Mouse (Mus musculus): Measurements from ENCODE around the gene Ncf2. TPM values are rescaled to one million over a fixed set of nuclear protein-coding genes. Genes with fewer than 3 reads are reported as not detected.
"Not testable (repeated sequence)": the region's sequence is repeated elsewhere in the genome, so short reads cannot be mapped to it uniquely, and the experiment has no call there.

The Ncf2 gene
- 6.3 and 6.6 TPM in 2 replicates for polyA plus RNA-seq (2015; fragmentation: Nextera tagmentation; extraction: Ambion mirVana)

GRCm38 (mm10) chr1:152799897-152800296, at the start of gene Ncf2:
Gene Ncf2, plus strand, starts transcription at chr1:152800194.
- Histone ChIP-seq H3K9ac (no peak within 1 kb of the TSS), H3K27me3 (no peaks in the 10 kb centered on the region), H3K9me3 (no peaks in the 10 kb centered on the region), H3K4me3 (no peak within 1 kb of the TSS), H3K27ac (no peak within 1 kb of the TSS), H3K4me2 (no peak within 1 kb of the TSS), H3K4me1 (peaks cover 3% of the 10 kb centered on the region), H3K36me3 (no peaks in the 10 kb centered on the region)
- ATAC-seq (ENCODE audit: insufficient number of reproducible peaks, low FRiP score, low TSS enrichment, low read depth), result 0 out of 2 replicates have a peak, but pooled peaks have one; percentile 61
- WGBS, result 8% methylated on average over 2 of the region's 2 CpGs

- H3K4me1 ChIP-seq, result no peaks in the 10 kb centered on the region
- 68% methylated on average over 13 of the region's 13 CpGs for WGBS
- no peaks in the 10 kb centered on the region for H3K36me3 ChIP-seq
- H3K9ac ChIP-seq, result no peak within 1 kb of the TSS
- H3K4me2 ChIP-seq, result no peak within 1 kb of the TSS
- H3K27me3 ChIP-seq, result no peaks in the 10 kb centered on the region
- no peak for ATAC-seq (ENCODE audit: insufficient number of reproducible peaks, low FRiP score, low TSS enrichment, low read depth)
- no peak within 1 kb of the TSS for H3K27ac ChIP-seq
- H3K4me3 ChIP-seq, result no peak within 1 kb of the TSS
- H3K9me3 ChIP-seq, result no peaks in the 10 kb centered on the region
Observed at GRCm38 (mm10) chr1:152750312-152750965, 49.6 kb upstream of the Ncf2 start, which contains the start of gene Apobec4. Gene Apobec4, plus strand, starts transcription at chr1:152750551.

GRCm38 (mm10) chr1:152761791-152762190, 38.2 kb upstream of the Ncf2 start:
- no peaks in the 10 kb centered on the region for H3K36me3 ChIP-seq
- no peak overlapping the region for H3K4me3 ChIP-seq
- ATAC-seq (ENCODE audit: insufficient number of reproducible peaks, low FRiP score, low TSS enrichment, low read depth), result no peak

GRCm38 (mm10) chr1:152766032-152766772, 33.8 kb upstream of the Ncf2 start, which contains the start of the genes Rgl1 and Arpc5:
Gene Rgl1, minus strand, starts transcription at chr1:152766351.
Gene Arpc5, plus strand, starts transcription at chr1:152766542.
- Histone ChIP-seq H3K27me3 (no peaks in the 10 kb centered on the region; the same call in 1 of the 2 replicates), H3K27ac (peak within 1 kb of the TSS; percentile 87), H3K4me1 (peaks cover 13% of the 10 kb centered on the region), H3K9ac (peak within 1 kb of the TSS; percentile 93), H3K4me2 (peak within 1 kb of the TSS; percentile 97), H3K36me3 (peaks cover 13% of the 10 kb centered on the region), H3K4me3 (peak within 1 kb of the TSS; percentile 99), H3K9me3 (no peaks in the 10 kb centered on the region)
- peak; percentile 97 for ATAC-seq (ENCODE audit: insufficient number of reproducible peaks, low FRiP score, low TSS enrichment, low read depth)
- WGBS, result under 1% methylated on average over 86 of the region's 86 CpGs

More at GRCm38 (mm10) chr1:152761791-152762190, 38.2 kb upstream of the Ncf2 start:
- H3K9me3 ChIP-seq, result no peaks in the 10 kb centered on the region
- H3K27ac ChIP-seq, result no peak overlapping the region
- H3K9ac ChIP-seq, result no peak overlapping the region
- peaks cover 6% of the 10 kb centered on the region; the same call in 1 of the 2 replicates for H3K4me1 ChIP-seq
- H3K4me2 ChIP-seq, result no peak overlapping the region
- no peaks in the 10 kb centered on the region; the same call in 1 of the 2 replicates for H3K27me3 ChIP-seq
- WGBS, result 54% methylated on average over 2 of the region's 2 CpGs

GRCm38 (mm10) chr1:152766804-152767748, 32.9 kb upstream of the Ncf2 start:
- Histone ChIP-seq H3K4me2 (peak overlapping the region; percentile 97), H3K27me3 (no peaks in the 10 kb centered on the region; the same call in 1 of the 2 replicates)

GRCm38 (mm10) chr1:152767749-152768488, 32.1 kb upstream of the Ncf2 start:
- Histone ChIP-seq H3K27me3 (no peaks in the 10 kb centered on the region; the same call in 1 of the 2 replicates), H3K9me3 (no peaks in the 10 kb centered on the region), H3K36me3 (peaks cover 30% of the 10 kb centered on the region), H3K4me3 (peak overlapping the region; percentile 99), H3K9ac (no peak overlapping the region), H3K27ac (no peak overlapping the region), H3K4me1 (peaks cover 13% of the 10 kb centered on the region), H3K4me2 (peak overlapping the region; percentile 97)
- ATAC-seq (ENCODE audit: insufficient number of reproducible peaks, low FRiP score, low TSS enrichment, low read depth), result no peak
- 9% methylated on average over 5 of the region's 5 CpGs for WGBS

More at GRCm38 (mm10) chr1:152766804-152767748, 32.9 kb upstream of the Ncf2 start:
- H3K9ac ChIP-seq, result peak overlapping the region; percentile 93
- 2% methylated on average over 59 of the region's 60 CpGs for WGBS
- peaks cover 13% of the 10 kb centered on the region for H3K4me1 ChIP-seq
- peak overlapping the region; percentile 99 for H3K4me3 ChIP-seq
- H3K9me3 ChIP-seq, result no peaks in the 10 kb centered on the region
- no peak; the same call in 1 of the 2 replicates for ATAC-seq (ENCODE audit: insufficient number of reproducible peaks, low FRiP score, low TSS enrichment, low read depth)
- peak overlapping the region; percentile 87 for H3K27ac ChIP-seq
- H3K36me3 ChIP-seq, result peaks cover 21% of the 10 kb centered on the region

GRCm38 (mm10) chr1:152771016-152771415, 29.0 kb upstream of the Ncf2 start:
- no peak for ATAC-seq (ENCODE audit: insufficient number of reproducible peaks, low FRiP score, low TSS enrichment, low read depth)
- 87% methylated on average over 9 of the region's 9 CpGs for WGBS

GRCm38 (mm10) chr1:152774601-152775000, 25.4 kb upstream of the Ncf2 start:
- H3K9me3 ChIP-seq; H3K27ac ChIP-seq; H3K9ac ChIP-seq; H3K4me1 ChIP-seq; ATAC-seq (ENCODE audit: insufficient number of reproducible peaks, low FRiP score, low TSS enrichment, low read depth); H3K27me3 ChIP-seq; H3K4me3 ChIP-seq; H3K4me2 ChIP-seq: not testable (repeated sequence)
- peaks cover 62% of the 10 kb centered on the region for H3K36me3 ChIP-seq
- 88% methylated on average over 3 of the region's 3 CpGs for WGBS

More at GRCm38 (mm10) chr1:152771016-152771415, 29.0 kb upstream of the Ncf2 start:
- Histone ChIP-seq H3K27me3 (no peaks in the 10 kb centered on the region), H3K9ac (no peak overlapping the region), H3K9me3 (no peaks in the 10 kb centered on the region), H3K36me3 (peaks cover 58% of the 10 kb centered on the region), H3K4me3 (no peak overlapping the region), H3K4me2 (no peak overlapping the region), H3K27ac (no peak overlapping the region), H3K4me1 (peaks cover 8% of the 10 kb centered on the region)

- Histone ChIP-seq H3K27me3 (no peaks in the 10 kb centered on the region), H3K9me3 (no peaks in the 10 kb centered on the region), H3K9ac (no peak overlapping the region), H3K27ac (no peak overlapping the region), H3K36me3 (peaks cover 25% of the 10 kb centered on the region), H3K4me1 (no peaks in the 10 kb centered on the region), H3K4me3 (no peak overlapping the region), H3K4me2 (no peak overlapping the region)
- no peak for ATAC-seq (ENCODE audit: insufficient number of reproducible peaks, low FRiP score, low TSS enrichment, low read depth)
- 34% methylated on average over 10 of the region's 10 CpGs for WGBS
Observed at GRCm38 (mm10) chr1:152779071-152779737, 20.8 kb upstream of the Ncf2 start.

GRCm38 (mm10) chr1:152784620-152785019, 15.4 kb upstream of the Ncf2 start:
- no peaks in the 10 kb centered on the region for H3K4me1 ChIP-seq
- 96% methylated on average over 8 of the region's 8 CpGs for WGBS
- H3K4me2 ChIP-seq, result no peak overlapping the region
- ATAC-seq (ENCODE audit: insufficient number of reproducible peaks, low FRiP score, low TSS enrichment, low read depth), result no peak
- H3K27me3 ChIP-seq, result no peaks in the 10 kb centered on the region
- no peak overlapping the region for H3K27ac ChIP-seq
- H3K9ac ChIP-seq, result no peak overlapping the region
- no peak overlapping the region for H3K4me3 ChIP-seq
- no peaks in the 10 kb centered on the region for H3K9me3 ChIP-seq
- no peaks in the 10 kb centered on the region for H3K36me3 ChIP-seq

All from limb, embryonic 15.5 days (tissue).